Mouse (Mus musculus): ENCODE results near the gene Arl6ip4.

Arl6ip4 gene

DNA sequence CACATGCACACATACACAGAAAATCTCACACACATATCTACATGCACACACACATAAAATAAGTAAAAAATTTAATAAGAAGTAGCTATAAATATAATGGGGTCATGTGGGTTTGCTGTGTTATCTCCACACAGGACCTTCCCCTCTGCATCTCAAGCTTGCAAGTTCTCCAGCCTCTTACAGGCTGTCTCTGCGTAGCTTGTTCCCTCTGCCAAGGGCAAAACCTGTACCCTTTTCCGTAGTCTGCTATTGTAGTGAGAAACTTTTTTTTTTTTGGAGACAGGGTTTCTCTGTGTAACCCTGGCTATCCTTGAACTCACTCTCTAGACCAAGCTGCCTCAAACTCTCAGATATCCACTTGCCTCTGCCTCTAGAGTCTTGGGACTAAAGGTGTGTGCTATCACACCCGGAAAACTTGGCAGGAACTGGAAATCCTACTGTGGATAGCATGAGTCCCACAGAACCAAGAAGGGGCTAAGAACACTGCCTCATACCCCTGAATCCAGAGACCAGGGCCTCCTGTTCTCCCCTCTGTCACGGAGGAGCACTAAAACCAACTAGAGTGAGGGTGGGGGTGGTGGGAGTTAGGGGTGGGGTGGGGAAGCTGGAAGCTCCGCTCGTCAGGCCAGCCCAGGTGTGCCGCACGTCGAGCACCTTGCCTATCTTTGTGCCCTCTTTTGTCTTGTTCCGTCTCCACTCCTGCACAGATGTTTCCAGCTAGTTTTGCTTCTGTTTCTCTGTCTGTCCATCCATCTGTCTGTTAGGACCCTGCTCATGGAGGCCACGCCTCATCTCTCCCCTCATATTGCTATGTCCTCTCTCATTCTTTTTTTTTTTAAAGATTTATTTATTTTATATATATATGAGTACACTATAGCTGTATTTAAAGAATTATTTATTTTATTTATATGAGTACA is 15.5 kb upstream of the Arl6ip4 start:
- TF ChIP-seq NANOG (IDR thresholded peaks at IDR 0.05; ENCODE audit: borderline replicate concordance, low read length) (no peak), POU5F1 (IDR thresholded peaks at IDR 0.05; ENCODE audit: borderline replicate concordance, low read length) (no peak), CTCF (conservative IDR thresholded peaks at IDR 0.05; ENCODE audit: low read length) (no peak)
- H3K27me3 ChIP-seq (ENCODE audit: insufficient read depth, low read length): peaks cover 2% of the 10 kb centered on the region
- peaks cover 38% of the 10 kb centered on the region for H3K9me3 ChIP-seq (ENCODE audit: low read length)
- H3K4me3 ChIP-seq (replicated peaks; ENCODE audit: low read length): no peak overlapping the region
- peaks cover 3% of the 10 kb centered on the region for H3K4me1 ChIP-seq (replicated peaks; ENCODE audit: low read depth, low read length)
- H3K36me3 ChIP-seq (ENCODE audit: insufficient read depth, low read length): no peaks in the 10 kb centered on the region

DNA sequence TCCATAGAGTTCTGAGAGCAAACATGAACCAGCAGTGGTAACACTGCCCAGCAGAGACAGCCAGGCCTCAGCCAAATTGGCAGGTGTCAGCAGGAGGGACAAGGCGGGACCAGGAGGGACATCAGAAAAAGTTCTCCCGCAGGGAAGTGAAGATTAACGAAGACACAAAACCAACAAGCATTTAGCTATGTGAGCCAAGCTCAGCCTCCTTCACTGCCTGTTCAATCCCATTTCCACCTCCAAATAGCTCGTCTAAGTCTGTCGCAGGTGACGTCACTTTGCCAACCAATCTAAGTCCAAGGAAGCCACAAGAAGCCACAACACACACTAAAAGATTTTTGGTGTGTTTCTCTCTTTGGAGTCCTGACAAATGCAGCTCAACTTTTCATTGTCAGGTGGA is 13.6 kb upstream of the Arl6ip4 start:
- H3K4me1 ChIP-seq (replicated peaks; ENCODE audit: low read depth, low read length): no peaks in the 10 kb centered on the region
- H3K27me3 ChIP-seq (ENCODE audit: insufficient read depth, low read length): no peaks in the 10 kb centered on the region
- no peaks in the 10 kb centered on the region for H3K36me3 ChIP-seq (ENCODE audit: insufficient read depth, low read length)
- H3K4me3 ChIP-seq (replicated peaks; ENCODE audit: low read length): no peak overlapping the region
- H3K9me3 ChIP-seq (ENCODE audit: low read length): peaks cover 38% of the 10 kb centered on the region
- TF ChIP-seq NANOG (IDR thresholded peaks at IDR 0.05; ENCODE audit: borderline replicate concordance, low read length): no peak
- TF ChIP-seq CTCF (conservative IDR thresholded peaks at IDR 0.05; ENCODE audit: low read length): no peak
- no peak for TF ChIP-seq POU5F1 (IDR thresholded peaks at IDR 0.05; ENCODE audit: borderline replicate concordance, low read length)

DNA sequence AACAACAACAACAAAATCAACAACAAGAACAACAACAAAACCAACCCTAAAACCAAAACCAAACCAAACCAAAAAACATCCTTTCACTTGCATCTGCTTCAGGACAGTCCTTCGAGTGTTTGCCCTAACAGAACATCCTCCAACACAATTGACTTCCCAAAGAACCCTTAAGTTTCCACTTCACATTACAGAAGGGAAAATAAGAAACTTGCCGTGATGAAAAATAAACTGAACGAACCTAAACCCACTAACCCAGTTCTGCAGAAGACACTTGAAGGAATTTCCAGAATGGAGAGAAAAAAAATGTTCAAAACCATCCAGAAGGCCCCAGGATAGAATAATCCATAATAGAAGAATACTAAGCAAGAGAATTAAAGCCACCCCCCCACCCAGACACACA is 12.9 kb upstream of the Arl6ip4 start:
- TF ChIP-seq NANOG (IDR thresholded peaks at IDR 0.05; ENCODE audit: borderline replicate concordance, low read length) (no peak), CTCF (conservative IDR thresholded peaks at IDR 0.05; ENCODE audit: low read length) (no peak), POU5F1 (IDR thresholded peaks at IDR 0.05; ENCODE audit: borderline replicate concordance, low read length) (no peak)
- Histone ChIP-seq H3K9me3 (ENCODE audit: low read length) (peaks cover 38% of the 10 kb centered on the region), H3K27me3 (ENCODE audit: insufficient read depth, low read length) (no peaks in the 10 kb centered on the region), H3K4me1 (replicated peaks; ENCODE audit: low read depth, low read length) (no peaks in the 10 kb centered on the region), H3K36me3 (ENCODE audit: insufficient read depth, low read length) (no peaks in the 10 kb centered on the region), H3K4me3 (replicated peaks; ENCODE audit: low read length) (no peak overlapping the region)

DNA sequence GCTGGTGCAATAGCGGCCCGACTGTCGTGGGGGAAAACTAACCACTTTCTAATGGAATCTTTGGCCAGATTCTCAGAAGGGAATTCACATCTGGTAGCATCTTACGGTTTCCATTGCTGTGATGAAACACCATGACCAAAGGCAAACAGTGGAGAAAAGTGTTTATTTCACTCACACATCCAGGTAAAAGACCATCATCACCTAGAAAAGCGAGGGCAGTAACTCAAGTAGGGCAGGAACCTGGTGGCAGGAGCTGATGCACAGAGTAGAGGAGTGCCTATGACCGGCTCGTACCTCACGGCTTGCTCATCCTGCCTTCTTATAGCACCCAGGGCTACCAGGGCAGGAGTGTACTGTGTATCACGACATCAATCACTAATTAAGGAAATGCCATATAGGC is 12.3 kb upstream of the Arl6ip4 start:
- no peak for TF ChIP-seq NANOG (IDR thresholded peaks at IDR 0.05; ENCODE audit: borderline replicate concordance, low read length)
- no peak for TF ChIP-seq CTCF (conservative IDR thresholded peaks at IDR 0.05; ENCODE audit: low read length)
- no peak for TF ChIP-seq POU5F1 (IDR thresholded peaks at IDR 0.05; ENCODE audit: borderline replicate concordance, low read length)
- Histone ChIP-seq H3K9me3 (ENCODE audit: low read length) (peaks cover 38% of the 10 kb centered on the region), H3K4me3 (replicated peaks; ENCODE audit: low read length) (no peak overlapping the region), H3K4me1 (replicated peaks; ENCODE audit: low read depth, low read length) (no peaks in the 10 kb centered on the region), H3K27me3 (ENCODE audit: insufficient read depth, low read length) (no peaks in the 10 kb centered on the region), H3K36me3 (ENCODE audit: insufficient read depth, low read length) (no peaks in the 10 kb centered on the region)

DNA sequence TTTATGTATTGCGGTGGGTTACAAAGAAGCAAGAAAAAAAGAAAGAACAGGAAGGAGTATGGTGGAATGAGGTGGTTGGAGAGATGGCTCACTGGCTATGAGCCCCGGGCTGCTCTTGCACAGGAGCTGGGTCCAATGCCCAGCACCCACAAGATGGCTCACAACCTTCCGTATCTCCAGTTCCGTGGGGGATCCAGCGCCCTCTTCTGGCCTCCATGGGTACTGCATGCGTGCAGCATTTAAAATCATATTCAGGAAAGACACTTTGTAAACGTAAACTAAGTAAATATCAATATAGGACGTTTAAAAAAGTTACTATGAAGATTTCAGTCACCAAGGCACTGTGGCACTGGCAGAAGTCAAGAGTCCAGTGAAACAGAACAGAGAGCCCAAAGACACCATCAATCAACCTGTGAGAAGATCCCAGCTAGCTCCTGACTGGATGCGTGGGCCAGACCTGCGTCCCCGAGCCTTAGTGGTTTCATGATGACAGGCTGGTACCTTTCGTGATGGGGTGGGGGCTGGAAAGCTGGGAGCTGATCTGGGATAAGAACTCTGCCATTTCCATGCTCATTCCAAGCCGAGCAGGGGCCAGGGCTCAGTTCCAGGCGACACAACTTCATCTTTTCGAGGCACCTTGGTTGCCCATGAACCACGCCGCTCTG is 4.7 kb upstream of the Arl6ip4 start:
- Histone ChIP-seq H3K36me3 (ENCODE audit: insufficient read depth, low read length) (no peaks in the 10 kb centered on the region), H3K4me1 (replicated peaks; ENCODE audit: low read depth, low read length) (peaks cover 18% of the 10 kb centered on the region), H3K4me3 (replicated peaks; ENCODE audit: low read length) (peak overlapping the region; percentile 82), H3K9me3 (ENCODE audit: low read length) (peaks cover 25% of the 10 kb centered on the region), H3K27me3 (ENCODE audit: insufficient read depth, low read length) (no peaks in the 10 kb centered on the region)
- no peak for TF ChIP-seq POU5F1 (IDR thresholded peaks at IDR 0.05; ENCODE audit: borderline replicate concordance, low read length)
- peak; percentile 79 for TF ChIP-seq CTCF (conservative IDR thresholded peaks at IDR 0.05; ENCODE audit: low read length)

DNA sequence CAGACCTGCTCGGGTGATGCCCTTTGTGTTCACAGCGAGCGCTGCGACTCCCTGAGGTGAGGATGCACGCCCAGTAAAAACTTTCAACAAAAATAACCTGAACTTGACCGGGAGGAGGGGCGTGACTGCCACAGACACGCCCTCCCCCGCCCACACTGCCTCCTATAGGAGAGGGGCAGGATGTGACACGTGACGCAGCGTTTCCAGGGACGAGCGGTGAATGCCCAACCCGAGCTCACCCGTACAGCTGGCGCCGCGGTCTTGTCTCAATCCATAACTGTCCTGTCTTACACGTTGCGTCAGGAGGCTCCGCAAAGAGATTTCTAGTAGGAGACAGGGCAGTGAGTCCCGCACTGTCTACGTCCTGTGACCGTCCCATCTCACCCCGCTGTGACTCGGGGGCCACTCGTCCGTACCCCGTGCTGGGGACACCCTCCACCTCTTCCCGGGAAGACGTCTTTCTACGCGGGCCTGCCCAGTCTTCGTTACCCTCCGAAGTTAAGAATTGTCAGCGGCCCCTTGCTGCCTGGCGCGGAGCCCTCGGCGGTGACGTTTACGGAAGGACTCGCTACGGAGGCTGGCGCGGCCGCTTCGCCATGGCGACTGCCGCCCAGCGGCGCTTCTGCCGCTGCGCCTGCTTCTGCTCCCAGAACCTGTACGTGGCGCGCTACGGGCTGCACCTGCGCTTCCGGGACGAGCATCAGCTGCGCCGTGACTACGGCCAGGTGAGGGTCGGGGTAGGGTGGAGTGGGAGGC is 4.0 kb upstream of the Arl6ip4 start, which contains the start of gene Ogfod2:
TSS of gene Ogfod2 (plus strand) at position 556 of the 756 bp plus-strand sequence.
- H3K4me3 ChIP-seq (replicated peaks; ENCODE audit: low read length): peak within 1 kb of the TSS; percentile 82
- H3K36me3 ChIP-seq (ENCODE audit: insufficient read depth, low read length): peaks cover 3% of the 10 kb centered on the region
- H3K9me3 ChIP-seq (ENCODE audit: low read length): peaks cover 25% of the 10 kb centered on the region
- no peaks in the 10 kb centered on the region for H3K27me3 ChIP-seq (ENCODE audit: insufficient read depth, low read length)
- TF ChIP-seq CTCF (conservative IDR thresholded peaks at IDR 0.05; ENCODE audit: low read length) (no peak), POU5F1 (IDR thresholded peaks at IDR 0.05; ENCODE audit: borderline replicate concordance, low read length) (no peak), NANOG (IDR thresholded peaks at IDR 0.05; ENCODE audit: borderline replicate concordance, low read length) (no peak)
- peaks cover 23% of the 10 kb centered on the region for H3K4me1 ChIP-seq (replicated peaks; ENCODE audit: low read depth, low read length)

DNA sequence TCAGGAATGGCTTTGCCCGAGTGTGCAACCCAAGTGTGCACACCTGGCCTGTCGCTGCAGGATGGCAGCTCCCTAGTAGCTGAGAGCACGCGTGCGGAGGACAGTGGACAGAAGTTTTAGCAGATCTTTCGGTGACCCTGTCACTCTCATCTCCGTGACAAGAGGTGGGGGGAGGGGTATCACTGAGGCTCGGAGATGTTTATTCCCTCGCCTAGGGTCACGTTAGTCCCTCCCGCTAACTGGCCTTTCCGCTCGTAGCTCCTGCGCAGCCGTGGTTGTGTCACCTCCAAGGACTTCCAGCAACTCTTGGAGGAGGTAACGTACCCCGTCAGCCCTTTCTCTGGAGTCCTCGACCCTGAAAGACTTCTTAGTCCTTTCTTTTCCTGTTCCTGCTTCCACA is 3.4 kb upstream of the Arl6ip4 start:
- Histone ChIP-seq H3K27me3 (ENCODE audit: insufficient read depth, low read length) (no peaks in the 10 kb centered on the region), H3K4me3 (replicated peaks; ENCODE audit: low read length) (peak overlapping the region; percentile 82), H3K9me3 (ENCODE audit: low read length) (peaks cover 25% of the 10 kb centered on the region), H3K4me1 (replicated peaks; ENCODE audit: low read depth, low read length) (peaks cover 29% of the 10 kb centered on the region), H3K36me3 (ENCODE audit: insufficient read depth, low read length) (peaks cover 9% of the 10 kb centered on the region)
- TF ChIP-seq CTCF (conservative IDR thresholded peaks at IDR 0.05; ENCODE audit: low read length): no peak
- TF ChIP-seq POU5F1 (IDR thresholded peaks at IDR 0.05; ENCODE audit: borderline replicate concordance, low read length): no peak
- no peak for TF ChIP-seq NANOG (IDR thresholded peaks at IDR 0.05; ENCODE audit: borderline replicate concordance, low read length)

DNA sequence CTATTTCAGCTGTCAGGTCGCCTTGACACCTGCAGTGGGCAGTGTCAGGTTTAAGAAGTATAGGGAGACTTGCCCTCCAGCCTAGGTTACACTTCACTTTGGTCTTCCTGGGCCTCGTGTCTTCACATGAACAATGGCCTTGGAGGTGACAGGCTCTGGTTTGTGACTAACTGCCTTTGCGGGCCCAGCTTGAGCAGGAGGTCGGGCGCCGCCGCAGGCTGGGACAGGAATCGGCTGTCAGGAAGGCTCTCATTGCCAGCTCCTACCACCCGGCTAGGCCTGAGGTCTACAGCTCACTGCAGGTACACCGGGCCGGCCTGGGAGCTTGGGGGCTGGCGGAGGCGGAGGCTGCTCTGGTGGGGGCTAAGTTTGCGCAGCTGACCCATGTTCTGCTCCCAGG is 2.9 kb upstream of the Arl6ip4 start:
- H3K36me3 ChIP-seq (ENCODE audit: insufficient read depth, low read length): peaks cover 14% of the 10 kb centered on the region
- TF ChIP-seq CTCF (conservative IDR thresholded peaks at IDR 0.05; ENCODE audit: low read length): no peak
- TF ChIP-seq POU5F1 (IDR thresholded peaks at IDR 0.05; ENCODE audit: borderline replicate concordance, low read length): no peak
- TF ChIP-seq NANOG (IDR thresholded peaks at IDR 0.05; ENCODE audit: borderline replicate concordance, low read length): no peak
- H3K4me1 ChIP-seq (replicated peaks; ENCODE audit: low read depth, low read length): peaks cover 34% of the 10 kb centered on the region
- H3K9me3 ChIP-seq (ENCODE audit: low read length): peaks cover 25% of the 10 kb centered on the region
- H3K4me3 ChIP-seq (replicated peaks; ENCODE audit: low read length): peak overlapping the region; percentile 82
- H3K27me3 ChIP-seq (ENCODE audit: insufficient read depth, low read length): no peaks in the 10 kb centered on the region
